Mouse (Mus musculus) CD8-positive naive resting alpha-beta T cell, adult 2 months (primary cell): ENCODE results near the gene Aldh1l1.

Experiments used
- DNase-seq, 2 experiments: peaks; one replicate each; pipeline ENCODE4 v3.0.0; 2022; ENCODE audit warnings: low read depth in 2 of 2, low spot score in 2 of 2

Aldh1l1 gene

GRCm38 (mm10) chr6:90486176-90486921 is at the start of gene Aldh1l1:
Aldh1l1 (plus strand) TSS chr6:90486427.
- no peak for DNase-seq

DNA sequence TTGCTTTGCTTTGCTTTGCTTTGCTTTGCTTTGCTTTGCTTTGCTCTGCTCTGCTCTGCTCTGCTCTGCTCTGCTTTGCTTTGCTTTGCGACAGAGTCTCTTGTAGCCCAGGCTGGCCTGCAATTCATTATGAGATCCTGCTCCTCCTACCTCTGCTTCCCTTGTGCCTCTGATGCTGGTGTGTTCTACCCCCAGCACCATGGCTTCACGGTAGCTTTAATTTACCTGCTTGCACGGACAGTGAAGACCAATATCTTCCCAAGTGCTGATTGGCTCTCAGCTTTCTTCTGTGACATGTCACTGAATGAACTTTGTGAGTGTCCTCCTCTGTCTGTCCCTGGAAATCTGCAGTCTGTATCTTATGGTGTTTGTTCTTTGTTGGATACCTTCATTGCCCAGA is 49.2 kb upstream of the Aldh1l1 start:
- no peak for DNase-seq

- DNase-seq = no peak
These were observed 39.3 kb upstream of the Aldh1l1 start for GRCm38 (mm10) chr6:90446883-90447282.

DNA sequence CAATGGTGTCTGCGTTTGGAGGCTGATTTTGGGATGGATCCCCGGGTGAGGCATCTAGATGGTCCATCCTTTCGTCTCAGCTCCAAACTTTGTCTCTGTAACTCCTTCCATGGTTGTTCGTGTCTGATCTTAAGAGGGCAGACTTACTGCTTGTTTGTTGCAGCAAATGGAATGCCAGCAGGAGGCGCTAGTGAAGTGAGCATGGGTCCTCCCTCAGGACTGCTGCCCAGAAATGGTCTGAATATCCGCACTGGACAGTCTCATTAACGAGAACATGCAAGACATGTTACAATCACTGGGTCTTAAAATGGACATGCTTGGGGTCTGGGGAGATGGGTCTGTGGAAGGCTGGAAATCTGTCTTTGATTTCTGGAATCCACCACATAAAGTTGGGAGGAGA is 36.0 kb upstream of the Aldh1l1 start:
- no peak for DNase-seq

GRCm38 (mm10) chr6:90450697-90451096 is 35.5 kb upstream of the Aldh1l1 start:
- no peak for DNase-seq

- no peak for DNase-seq
These were observed 34.7 kb upstream of the Aldh1l1 start for GRCm38 (mm10) chr6:90451512-90451911.

GRCm38 (mm10) chr6:90452603-90453002 is 33.6 kb upstream of the Aldh1l1 start:
- DNase-seq = no peak

DNA sequence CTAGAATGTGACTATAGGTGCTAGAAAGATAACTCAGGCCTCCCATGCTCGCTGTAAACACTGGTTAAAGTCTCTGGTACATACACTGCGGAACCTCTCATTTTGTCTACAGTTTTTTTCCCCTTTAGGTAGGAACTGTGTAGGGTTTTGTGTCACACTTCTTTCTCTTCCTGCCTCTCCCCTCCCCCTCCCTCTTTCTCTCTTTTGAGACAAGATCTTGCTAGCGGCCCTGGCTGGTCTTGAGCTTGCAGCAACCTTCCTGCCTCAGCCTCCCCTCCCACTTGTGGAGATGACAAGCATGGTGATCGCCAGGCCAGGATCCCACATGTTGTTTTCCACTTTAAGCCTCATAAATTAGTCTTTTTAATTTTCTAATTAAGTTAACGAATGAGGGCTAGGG is 32.5 kb upstream of the Aldh1l1 start:
- no peak for DNase-seq

DNA sequence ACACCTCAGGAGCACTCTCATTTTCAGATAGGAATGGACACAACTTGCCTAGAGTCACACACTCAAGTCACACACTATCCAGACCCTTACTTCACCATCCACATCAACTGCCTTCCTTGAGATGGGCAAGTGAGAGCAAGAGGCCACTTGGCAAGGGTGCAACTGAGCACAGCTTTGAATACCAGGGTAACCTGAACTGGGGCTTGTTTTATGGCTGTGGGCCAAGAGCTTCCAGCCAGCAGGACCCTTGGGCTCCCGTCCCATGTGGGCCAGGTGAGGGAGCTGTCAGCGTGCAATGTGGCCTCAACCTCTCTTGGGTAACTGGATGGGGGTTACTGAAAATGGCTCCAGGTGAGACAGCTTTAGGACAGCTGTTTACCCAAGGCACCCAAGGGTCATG is 28.8 kb upstream of the Aldh1l1 start:
- no peak for DNase-seq

DNA sequence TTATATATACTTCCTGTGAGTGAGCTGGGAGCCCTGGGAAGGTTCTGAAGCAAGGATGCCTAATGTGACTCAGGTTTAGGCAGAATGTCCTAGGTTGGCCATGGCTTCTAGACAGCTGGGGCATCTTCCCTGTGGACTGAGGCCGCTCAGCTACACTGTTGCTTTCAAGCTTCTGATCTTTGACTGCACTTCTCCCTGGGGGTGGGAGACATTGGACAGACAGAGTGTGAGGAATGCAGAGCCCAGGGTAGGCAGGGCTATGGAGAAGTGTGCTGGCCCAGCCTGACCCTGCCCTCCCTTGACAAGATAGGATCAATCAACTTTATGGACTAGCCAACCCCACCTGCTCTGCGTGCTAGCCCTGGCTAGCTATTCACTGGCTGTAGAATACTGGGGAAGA is 25.0 kb upstream of the Aldh1l1 start:
- no peak for DNase-seq

GRCm38 (mm10) chr6:90461771-90462170 is 24.5 kb upstream of the Aldh1l1 start:
- no peak for DNase-seq

GRCm38 (mm10) chr6:90462181-90462706 is 24.0 kb upstream of the Aldh1l1 start, which contains the start of gene Klf15:
Klf15 (plus strand) TSS chr6:90462576.
- no peak for DNase-seq

DNA sequence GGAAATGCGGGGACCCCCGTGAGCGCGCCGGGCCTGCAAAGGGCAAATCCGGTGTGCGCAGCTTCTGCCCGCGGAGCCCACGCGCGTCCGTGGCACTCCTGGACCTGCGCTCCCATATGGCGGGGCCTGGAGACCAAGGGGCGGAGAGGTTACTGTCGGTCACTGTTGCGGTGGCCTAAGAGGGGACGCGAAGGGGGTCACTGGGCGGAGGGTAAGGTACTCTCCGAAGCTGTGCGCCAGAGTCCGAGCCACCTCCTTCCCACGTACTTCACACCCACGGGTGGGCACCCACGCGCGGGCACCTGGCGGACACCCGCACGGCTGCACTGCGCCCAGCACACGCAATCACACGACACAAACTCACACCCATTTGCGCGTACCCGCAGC is 23.4 kb upstream of the Aldh1l1 start:
- no peak for DNase-seq

GRCm38 (mm10) chr6:90463228-90463862 is 22.9 kb upstream of the Aldh1l1 start:
- no peak for DNase-seq

GRCm38 (mm10) chr6:90463890-90464421 is 22.3 kb upstream of the Aldh1l1 start:
- DNase-seq = no peak

GRCm38 (mm10) chr6:90465028-90465640 is 21.1 kb upstream of the Aldh1l1 start:
- no peak for DNase-seq

GRCm38 (mm10) chr6:90466079-90466478 is 20.1 kb upstream of the Aldh1l1 start:
- no peak for DNase-seq

DNA sequence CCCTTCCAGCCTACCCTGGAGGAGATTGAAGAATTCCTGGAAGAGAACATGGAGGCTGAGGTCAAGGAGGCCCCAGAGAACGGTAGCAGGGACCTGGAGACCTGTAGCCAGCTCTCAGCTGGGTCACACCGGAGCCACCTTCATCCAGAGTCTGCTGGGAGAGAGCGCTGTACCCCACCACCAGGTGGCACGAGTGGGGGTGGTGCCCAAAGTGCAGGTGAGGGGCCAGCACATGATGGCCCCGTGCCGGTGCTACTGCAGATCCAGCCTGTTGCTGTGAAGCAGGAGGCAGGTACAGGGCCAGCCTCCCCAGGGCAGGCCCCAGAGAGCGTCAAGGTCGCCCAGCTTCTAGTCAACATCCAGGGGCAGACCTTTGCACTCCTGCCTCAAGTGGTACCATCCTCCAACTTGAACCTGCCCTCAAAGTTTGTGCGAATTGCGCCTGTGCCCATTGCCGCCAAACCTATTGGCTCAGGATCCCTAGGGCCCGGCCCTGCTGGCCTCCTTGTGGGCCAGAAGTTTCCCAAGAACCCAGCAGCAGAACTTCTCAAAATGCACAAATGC is 19.3 kb upstream of the Aldh1l1 start:
- DNase-seq = no peak

DNA sequence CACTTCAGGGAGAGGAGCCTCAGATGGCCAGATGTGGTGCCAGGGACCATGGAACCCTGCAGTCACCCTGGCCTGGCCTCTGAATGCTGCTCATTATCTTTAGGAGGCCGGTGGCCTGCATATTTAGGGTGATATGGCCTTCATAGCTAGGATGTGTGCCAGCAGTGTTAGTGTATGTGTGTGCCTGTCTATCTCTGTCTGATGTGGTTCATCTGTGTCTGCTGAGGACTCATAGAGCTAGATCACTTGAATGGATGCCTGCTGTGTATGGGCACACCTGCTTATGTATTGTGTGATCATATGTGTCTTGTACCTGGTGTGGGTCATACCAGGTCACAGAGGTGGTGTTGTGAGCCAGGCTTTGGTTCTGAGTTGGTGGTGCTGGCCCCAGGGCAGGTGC is 18.0 kb upstream of the Aldh1l1 start:
- DNase-seq = no peak

DNA sequence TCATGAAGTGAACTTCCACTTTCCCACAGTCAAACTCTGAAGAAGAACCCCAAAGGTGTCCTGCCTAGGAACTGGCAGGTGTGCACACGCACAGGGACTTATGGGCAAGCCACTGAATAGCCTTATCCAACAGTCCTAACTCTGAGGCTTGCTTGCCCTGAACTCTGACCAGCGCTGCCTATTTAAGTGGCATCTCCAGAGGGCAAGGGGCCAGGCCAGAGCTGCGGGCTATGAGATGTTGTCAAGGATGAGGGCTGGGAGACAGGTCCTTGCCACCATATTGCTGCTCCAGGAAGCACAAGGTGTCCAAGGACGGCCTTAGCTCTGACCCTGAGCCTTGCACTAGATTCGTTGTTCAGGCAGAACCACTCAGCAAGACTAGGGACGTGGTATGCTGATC is 17.2 kb upstream of the Aldh1l1 start:
- DNase-seq = no peak

DNA sequence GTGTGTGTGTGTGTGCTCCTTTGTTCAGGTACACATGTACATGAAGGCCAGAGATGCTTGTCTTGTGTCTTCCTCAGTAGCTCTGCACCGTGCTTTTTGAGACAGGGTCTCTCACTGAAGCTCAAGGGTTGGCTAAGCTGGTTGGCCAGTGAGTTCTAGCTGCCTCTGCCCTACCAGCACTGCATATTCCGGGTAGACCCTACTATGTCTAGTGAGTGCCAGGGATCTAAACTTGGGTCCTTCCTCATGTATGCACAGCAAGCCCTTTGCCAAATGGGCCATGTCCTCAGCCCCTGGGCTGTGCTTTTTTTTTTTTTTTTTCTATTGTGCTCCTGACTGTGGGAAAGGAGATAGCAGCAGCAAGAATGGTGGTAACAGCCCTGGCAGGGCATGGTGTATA is 16.0 kb upstream of the Aldh1l1 start:
- DNase-seq = no peak
